Mouse (Mus musculus) cortical plate, adult 2 months (tissue): ENCODE measurements at regions not wholly inside any gene's neighbourhood (a gene's known extent, or its start where the extent isn't known, plus 50 kb on each side); places are given as distances from the start of the nearest gene placed in this dataset.

ENCODE experiments used
- CTCF ChIP-seq: fragments of 200-500 bp; IDR thresholded peaks from 2 replicates; pipeline ENCODE4 v1.5.1; 2011; ENCODE audit warnings: mild to moderate bottlenecking, control low read depth, low read length; ENCODE audit not compliant: insufficient read depth; ENCODE audit errors: extremely low read depth
- POLR2A ChIP-seq: fragments of 200-500 bp; IDR thresholded peaks from 2 replicates; pipeline ENCODE4 v1.6.1; 2011; ENCODE audit warnings: mild to moderate bottlenecking, low read length, control low read depth; ENCODE audit not compliant: insufficient read depth; ENCODE audit errors: extremely low read depth

GRCm38 (mm10) chr3:53919541-53919940 is 55.9 kb upstream of the Ufm1 start:
- TF ChIP-seq CTCF: no peak
- TF ChIP-seq POLR2A: no peak
